Mouse (Mus musculus) erythroblast, embryonic 14.5 days (primary cell): ENCODE measurements around the gene Eif4e1b.

Source experiments
- GATA1 ChIP-seq: IDR thresholded peaks from 2 replicates; pipeline ENCODE4 v1.6.1; 2012; ENCODE audit warnings: low read length, inconsistent platforms, mixed read lengths
- TAL1 ChIP-seq: IDR thresholded peaks from 3 replicates; pipeline ENCODE4 v1.6.1; 2012; ENCODE audit warnings: low read length, inconsistent platforms, mixed read lengths

DNA sequence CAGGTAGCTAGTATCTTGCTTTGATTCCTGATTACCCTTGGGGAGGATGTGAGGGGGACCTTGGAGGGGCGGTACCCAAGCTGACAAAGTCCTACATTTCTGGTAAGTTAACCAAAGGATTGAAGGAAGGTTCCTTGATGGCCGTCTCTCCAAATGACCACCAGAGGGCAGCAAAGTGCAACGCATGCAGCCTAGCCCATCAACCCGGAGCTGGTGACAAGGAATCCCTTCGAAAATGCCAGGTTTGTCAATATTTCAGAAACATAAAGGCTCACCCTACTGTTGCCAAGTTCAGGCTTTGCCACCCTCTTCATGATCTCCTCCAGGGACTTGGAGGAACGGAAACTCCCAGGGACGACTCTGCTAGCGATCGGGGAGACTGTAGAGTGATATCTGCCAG lies 15.9 kb downstream of the Eif4e1b start:
- no peak for TF ChIP-seq GATA1
- TF ChIP-seq TAL1 = no peak
